Mouse (Mus musculus) spleen, embryonic (tissue): ENCODE results near the gene Mcts2.

Source experiments
- CTCF ChIA-PET: fragments of 350-600 bp; sonication (Branson Sonifier 250); formaldehyde crosslinking; loops from one replicate; lab custom pipeline; 2022; lab: Charles Lee

Mcts2 gene

DNA sequence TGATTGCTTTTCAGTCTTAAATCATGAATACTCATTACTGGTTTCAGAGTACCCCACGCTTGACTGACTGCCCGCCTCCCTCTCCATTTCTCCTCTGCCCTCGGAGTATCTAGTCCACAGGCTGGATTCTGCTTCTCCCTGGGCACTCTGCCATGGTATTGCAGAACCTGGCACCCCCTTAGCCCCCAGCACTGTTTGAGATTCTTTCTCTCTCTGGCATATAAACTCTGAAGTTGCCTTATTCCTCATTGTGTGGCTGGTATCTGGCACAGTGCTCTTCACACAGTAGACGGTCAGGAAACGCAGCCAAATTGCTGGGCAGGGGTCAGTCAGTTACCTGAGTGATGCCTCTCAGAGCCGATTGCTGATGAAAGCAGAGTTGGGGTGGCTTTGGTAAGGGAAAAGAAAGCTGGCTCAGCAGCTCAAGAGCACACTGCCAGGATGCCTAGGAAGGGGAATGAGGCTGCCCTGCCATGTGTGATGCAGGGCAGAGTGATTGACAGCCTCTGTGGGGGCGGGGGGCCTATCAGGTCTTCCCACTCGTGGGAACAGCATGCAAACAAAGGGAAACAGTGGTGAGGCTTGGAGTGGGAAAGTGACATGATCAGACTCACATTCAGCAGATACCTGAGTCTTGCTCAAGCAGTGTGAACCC, 7.0 kb upstream of the Mcts2 start:
- CTCF ChIA-PET = interaction anchor here (1.0 kb wide), 1 partner anchor 17 kb away, joined by 3 read pairs; no protein-coding TSS in a partner anchor

DNA sequence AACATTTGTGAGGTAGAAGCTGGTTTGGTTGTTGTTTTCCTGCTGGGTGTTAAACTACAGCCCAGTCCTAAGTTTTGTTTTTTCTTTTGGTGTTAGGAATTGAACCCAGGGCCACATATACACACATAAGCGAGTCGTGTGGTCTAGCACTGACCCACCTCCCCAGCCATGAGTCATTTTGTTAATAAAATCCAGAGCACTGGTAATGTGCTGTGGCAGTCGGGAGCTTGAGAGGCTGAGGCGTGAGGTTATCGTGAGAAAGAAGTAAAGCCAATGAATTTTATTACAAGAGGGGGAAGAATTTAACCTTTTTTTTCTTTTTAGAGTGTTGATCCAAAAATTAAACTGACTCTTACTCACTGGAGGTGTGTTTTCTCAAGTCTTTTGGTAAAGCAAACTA, 3.7 kb upstream of the Mcts2 start:
- CTCF ChIA-PET = no interaction called here

DNA sequence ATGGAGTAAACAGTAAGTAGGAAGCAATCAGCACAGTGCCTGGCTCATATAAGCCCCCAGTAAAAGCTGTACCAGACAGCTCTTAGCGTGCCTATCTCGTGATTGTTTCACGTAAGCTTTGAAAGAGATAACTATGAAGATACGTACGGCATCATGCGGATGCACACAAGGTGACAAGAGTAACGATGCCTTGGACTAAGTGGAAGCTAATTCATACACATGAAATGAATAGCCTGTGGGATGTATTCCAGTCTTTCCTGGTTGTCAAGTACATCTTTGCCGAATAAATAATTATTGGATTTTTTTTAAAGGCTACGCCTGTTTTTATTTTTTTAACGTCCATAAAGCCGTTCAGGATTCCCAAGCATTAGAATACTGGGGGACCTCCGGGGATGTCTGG, 436 bp upstream of the Mcts2 start:
- CTCF ChIA-PET = interaction anchor here (0.6 kb wide), 1 partner anchor 193 kb away, joined by 5 read pairs; no protein-coding TSS in a partner anchor

DNA sequence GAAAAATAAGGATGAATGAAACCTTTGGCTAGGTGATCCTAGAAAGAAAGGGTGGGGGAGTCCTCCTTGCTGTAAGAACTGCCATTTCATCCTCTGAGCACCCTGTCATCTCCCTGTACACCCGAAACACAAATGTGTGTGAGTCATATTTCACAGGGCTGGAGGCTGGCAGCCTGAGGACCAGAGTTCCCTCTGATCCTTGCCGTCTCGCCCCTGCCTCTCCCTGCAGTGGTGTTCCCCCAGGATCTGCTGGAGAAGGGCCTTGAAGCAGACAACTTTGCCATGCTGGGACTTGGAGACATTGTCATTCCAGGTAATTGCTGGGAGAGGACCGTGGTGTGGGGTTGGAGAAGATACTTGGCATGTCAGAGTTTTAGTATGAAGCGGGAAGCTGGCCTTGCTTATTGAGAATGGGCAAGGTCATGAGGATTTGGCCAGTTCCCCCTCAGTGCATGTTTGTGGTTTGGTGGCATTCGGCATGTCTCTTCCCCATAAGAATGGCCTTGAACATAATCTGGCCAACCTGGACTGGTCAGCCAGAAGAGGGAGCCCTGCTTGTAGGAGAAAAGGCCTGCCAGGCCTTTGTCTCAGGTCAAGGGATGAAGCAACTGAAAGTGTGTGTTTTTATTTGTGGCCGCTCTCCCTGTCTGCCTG, 4.9 kb downstream of the Mcts2 start:
- CTCF ChIA-PET = interaction anchor here (0.5 to 1.0 kb wide), 2 partner anchors 64 to 133 kb away, joined by 3 to 13 read pairs; no protein-coding TSS in a partner anchor

DNA sequence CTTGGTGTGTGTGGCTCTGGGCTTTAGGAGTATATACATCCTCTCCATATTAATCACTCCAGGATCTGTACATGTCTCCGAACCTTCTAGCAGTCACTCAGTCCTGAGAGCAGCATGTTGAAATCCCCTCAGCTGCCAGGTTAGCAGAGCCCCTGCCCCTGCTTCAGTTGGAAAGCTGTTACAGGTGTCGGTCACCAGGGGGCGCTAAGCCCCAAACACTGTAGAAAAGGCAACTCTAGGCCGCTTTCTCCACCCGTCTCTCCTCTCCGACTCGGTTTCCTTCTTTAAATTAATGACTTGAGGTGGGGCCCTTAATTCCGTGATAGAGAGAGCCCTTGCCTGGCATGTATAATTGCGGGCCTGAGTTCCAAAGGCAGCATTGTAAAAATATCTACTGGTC, 6.4 kb downstream of the Mcts2 start:
- CTCF ChIA-PET = interaction anchor here (0.6 to 1.7 kb wide), 3 partner anchors 11 to 140 kb away, joined by 3 to 6 read pairs (median 4); no protein-coding TSS in a partner anchor

DNA sequence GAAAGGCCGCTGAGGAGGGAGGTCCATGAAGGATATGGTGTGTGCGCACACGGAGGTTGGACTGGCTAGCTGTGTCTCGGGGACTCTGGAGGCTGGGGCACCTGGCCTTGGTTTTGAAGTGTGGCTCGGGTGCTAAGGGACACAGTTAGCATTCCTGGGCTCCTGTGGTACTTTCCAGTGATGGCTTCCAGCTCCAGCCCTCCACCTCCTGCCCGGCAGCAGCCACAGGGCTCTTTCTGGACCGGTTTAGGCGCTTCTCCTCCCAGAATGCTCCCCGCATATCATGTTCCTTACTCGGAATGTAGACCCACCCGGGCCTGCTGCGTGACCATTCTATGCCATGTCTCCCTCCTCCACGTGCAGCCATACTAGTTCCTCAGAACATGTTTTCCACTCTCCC, 6.9 kb downstream of the Mcts2 start:
- CTCF ChIA-PET = interaction anchor here (0.6 to 1.7 kb wide), 3 partner anchors 12 to 140 kb away, joined by 3 to 6 read pairs (median 4); no protein-coding TSS in a partner anchor

DNA sequence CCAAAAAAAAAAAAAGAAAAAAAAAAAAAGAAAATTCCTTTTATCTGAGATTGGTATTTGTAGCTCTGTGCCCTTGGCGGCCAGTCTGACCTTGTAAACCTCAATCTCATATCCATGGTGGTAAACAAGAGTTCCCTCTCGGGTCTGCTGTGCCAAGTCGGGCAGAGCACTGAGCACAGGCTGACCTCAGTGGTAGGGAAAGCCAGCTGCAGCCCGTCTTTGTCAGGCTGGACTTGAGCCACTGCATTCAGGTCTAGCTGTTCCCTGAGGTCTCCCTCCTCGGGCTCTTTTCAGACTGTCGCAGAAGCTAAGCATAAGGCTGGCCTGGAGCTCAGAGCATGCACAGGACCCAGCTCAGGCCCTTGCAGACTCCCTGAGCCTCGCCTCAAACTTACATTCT, 7.9 kb downstream of the Mcts2 start:
- CTCF ChIA-PET = interaction anchor here (1.7 kb wide), 1 partner anchor 13 kb away, joined by 4 read pairs; no protein-coding TSS in a partner anchor

DNA sequence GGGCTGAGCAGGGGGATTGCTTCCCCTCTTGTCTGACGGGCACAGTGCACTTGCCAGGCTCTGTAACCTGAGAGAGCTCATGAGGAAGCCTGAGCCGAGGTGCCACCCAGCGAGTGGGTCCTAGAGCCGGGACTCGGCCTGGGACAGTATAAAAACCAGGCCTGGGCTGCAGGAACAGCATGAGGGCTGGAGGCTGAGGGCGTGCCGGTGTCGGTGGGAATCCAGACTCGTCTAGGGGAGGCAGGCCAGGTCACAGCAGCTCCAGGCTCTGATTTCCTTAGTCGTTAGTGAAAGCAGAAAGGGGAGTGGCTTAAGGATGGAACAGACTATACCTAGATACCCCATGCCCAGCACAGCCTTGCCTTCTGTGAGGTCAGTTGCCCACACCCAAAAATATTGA, 9.2 kb downstream of the Mcts2 start:
- CTCF ChIA-PET = interaction anchor here (0.5 to 1.3 kb wide), 4 partner anchors 16 to 130 kb away, joined by 3 to 10 read pairs (median 4); no protein-coding TSS in a partner anchor

DNA sequence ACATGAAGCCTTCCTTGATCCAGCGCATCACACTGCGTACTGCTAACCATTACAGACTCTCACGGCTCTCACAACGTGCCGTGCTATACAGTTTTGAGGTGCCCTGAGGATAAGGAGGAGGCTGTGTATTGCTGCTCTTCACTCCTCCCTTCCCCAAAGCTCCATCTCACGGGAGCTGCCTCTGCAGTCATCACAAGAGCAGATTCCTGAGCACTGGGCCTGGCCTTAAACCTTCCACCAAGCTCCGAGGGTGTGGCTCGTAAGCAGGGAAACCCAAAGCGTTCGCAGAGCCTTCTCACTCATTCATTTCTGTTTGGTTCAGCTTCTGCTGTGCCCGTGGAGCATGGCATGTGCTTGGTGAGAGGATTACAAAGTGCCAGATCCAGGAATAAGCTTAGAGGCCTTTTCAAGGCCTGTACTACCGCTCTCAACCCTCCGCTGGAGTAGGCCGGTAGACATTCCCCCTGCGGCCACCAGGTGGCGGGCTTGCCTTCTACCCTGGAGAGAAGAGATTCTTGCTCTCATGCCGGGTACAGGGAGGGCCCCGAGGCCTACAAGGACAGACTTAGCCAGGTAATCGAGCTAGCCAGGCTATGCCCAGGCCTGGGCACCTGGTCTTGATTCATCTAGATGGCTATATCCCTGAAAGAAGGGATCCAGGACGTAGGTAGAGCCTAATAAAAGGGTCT, 9.8 kb downstream of the Mcts2 start:
- CTCF ChIA-PET = interaction anchor here (0.5 to 1.3 kb wide), 6 partner anchors 16 to 147 kb away, joined by 3 to 10 read pairs (median 4); no protein-coding TSS in a partner anchor

DNA sequence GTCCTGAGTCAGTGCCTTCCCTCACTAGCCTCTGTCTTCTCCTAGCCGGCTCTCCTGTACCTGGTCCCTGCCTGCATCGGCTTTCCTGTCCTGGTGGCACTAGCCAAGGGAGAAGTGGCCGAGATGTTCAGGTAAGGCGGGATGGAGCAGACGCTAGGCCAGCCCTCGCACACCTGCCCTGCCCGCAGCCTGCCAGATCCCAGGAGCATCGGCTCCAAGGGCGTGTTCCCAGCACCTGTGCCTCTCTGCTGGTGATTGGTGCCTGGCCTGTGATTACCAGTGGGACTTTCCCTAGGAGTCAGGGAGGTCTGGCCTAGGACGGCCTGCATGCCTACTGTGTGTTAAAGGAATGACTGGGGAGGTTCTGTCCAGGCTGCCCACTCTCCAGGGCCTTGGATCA, 13.3 kb downstream of the Mcts2 start:
- CTCF ChIA-PET = interaction anchor here (0.6 kb wide), 1 partner anchor 130 kb away, joined by 12 read pairs; no protein-coding TSS in a partner anchor

DNA sequence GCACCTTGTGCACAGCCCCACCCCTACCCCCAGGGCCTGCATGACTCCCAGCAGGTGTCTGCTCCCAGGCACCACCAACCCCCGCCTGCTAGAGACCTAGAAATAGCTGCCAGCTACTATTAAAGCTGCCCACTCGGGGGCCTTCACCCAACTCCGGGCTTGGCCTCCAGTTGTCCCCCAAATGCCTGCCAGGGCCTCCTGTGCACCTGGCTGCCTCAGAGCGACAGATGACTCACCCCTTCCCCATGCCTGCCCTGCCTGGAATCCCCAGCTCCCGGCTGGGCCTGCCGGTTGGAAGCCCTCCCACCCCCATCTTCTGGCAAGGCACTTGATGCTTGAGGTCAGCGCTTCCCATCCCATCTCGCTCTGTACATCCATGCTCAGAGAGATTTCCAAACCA, 13.9 kb downstream of the Mcts2 start:
- CTCF ChIA-PET = no interaction called here

DNA sequence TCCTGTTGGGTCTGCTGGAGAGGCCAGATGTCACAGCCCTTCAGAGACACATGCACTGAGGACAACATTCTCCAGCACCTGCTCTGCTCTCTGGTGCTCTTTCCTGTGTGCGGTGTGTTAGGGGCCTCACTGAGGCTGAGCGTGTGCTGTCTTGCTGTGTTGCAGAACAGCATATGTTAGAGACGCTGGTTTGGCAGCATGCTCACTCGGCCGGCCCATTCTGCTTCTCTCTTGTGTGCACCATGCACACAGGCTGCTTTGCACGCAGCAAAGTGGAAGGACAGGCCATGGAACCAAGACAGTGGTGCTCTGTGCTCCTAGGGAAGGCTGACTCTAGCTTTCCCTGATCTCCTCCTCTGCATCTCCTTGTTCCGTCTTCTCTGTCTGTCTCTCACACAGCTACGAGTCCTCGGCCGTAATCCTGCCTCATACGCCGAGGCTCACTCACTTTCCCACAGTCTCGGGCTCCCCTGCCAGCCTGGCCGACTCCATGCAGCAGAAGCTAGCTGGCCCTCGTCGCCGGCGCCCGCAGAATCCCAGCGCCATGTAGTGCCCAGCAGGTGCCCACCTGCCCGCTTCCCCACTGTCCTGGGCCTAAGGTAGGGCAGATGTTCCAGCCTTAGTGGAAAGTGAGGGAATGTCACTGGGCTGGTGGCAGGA, 16.9 kb downstream of the Mcts2 start:
- CTCF ChIA-PET = no interaction called here

DNA sequence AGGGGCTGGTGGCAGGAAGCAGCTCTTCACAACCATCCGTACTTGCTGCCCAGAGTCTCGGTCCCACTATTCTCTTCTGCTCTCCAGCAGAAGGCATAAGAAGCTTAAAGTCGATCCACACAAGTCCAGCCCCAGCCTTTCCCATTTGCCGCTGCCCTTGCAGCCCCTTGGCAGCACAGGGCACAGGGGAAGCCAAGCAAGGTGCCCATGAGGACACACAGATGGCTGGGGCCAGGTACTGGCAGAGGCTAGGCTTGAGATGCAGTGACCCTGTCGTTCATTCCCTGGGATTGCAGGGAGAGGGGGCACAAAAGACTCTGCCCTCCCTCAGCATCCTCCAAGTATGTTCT, 17.4 kb downstream of the Mcts2 start:
- CTCF ChIA-PET = no interaction called here

DNA sequence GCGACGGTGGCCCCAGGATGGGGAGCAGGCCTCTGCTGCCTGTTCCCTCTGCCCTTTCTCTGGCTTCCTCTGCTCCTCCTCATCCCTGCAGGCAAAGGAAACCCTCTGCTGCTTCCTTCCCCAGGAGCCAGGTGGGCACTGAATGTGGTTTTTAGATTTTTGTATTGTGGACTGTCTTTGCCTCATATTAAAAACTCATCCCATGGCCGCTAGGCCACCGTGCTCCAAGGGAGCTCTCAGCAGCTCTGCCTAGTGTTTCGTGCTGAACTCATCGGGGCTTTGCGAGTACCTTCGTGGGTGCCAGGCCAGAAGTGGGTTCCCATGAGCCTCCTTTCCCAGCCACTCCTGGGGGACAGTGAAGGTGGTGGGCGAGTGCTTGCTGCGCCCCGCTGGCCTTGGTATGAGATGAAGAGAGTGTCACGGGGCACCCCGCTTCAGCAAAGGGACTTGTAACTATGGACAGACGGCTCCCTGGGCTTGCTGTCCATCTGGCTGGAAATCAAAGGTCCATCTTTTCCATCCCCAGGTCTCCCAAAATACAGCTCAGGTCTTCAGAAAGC, 18.1 kb downstream of the Mcts2 start:
- CTCF ChIA-PET = no interaction called here

DNA sequence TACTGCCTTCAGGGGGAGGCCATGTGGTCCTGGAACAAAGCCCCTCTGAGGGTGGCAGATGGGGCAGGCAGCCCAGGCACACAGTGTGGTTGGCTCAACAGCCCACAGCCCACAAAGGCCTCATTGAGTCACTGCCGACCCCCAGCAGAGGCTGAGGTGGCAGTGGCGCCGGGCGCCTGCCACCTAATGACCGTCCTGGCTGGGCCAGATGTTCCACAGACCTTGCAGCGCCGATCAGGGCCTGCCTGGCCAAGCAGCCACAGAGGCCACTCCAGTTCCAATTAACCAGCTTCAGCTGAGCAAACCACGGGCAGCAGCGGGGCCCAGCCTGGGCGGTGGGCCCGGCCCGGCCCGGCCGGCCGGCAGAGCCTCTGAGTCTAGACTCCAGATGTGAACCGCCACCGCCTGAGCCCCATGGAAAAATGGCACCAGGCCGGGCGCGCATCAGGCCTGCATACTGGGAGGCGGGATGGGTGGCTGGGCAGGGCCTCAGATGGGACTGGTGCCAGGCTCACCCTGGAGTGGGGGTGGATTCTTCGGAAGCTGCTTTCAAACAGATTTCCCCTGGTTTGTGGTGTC, 19.2 kb downstream of the Mcts2 start:
- CTCF ChIA-PET = no interaction called here

DNA sequence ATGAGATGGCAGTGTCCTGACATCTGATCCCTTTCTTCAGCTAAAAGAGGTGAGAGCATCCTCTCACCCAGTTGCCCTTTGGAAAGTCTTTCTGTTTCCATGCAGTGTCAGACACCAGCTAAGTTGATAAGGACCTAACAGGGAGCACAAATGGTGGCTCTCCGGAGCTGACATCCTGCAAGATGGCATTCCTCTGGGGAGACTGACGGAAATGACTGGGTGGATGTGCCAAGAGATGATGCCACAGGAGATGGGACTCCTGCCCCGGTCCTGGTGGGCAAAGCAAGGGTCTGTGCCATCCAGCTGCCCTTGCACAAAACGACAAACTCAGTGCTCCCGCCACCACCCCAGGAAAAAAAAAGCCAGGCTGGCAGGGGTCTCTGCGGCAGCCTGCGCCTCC, 20.4 kb downstream of the Mcts2 start:
- CTCF ChIA-PET = interaction anchor here (0.6 kb wide), 1 partner anchor 12 kb away, joined by 3 read pairs; no protein-coding TSS in a partner anchor

DNA sequence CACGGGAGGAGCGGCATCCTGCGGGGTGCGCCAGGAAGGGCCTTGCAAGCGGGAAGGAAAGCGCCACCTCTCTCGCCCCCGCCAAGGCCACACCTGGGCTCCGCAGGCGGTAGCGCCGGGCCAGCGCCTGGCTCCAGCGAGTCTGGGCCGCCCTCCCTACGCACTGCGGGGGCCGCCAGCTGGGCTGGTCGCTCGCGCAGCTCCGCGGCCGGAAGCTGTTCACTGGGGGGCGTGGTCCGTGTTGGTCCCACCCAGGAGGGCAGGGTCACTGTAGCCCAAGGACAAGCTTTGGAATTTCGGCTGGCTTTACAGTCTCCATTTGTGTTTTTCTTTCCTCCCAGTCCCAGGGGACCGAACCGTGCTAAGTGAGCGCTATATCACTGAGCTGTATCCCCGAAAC, 20.8 kb downstream of the Mcts2 start:
- CTCF ChIA-PET = no interaction called here

DNA sequence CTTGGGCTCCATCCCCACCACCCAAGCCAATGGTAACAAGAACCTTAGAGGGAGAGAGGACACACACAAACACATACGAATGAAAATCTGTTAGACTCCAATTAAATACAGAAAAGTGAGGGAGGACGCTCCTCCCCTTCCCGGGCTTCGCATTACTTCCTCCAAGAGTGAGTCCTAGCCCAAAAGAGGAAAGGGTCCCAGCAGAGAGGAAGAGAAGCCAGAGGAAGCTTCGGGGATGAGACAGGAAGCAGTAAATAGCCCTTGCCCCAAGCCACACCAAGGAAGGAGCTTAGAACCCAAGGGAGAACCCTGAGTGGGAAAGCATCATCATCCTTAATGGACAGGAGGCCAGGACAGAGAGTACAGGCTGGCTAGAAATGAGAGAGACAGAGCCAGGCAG, 22.2 kb downstream of the Mcts2 start:
- CTCF ChIA-PET = no interaction called here

DNA sequence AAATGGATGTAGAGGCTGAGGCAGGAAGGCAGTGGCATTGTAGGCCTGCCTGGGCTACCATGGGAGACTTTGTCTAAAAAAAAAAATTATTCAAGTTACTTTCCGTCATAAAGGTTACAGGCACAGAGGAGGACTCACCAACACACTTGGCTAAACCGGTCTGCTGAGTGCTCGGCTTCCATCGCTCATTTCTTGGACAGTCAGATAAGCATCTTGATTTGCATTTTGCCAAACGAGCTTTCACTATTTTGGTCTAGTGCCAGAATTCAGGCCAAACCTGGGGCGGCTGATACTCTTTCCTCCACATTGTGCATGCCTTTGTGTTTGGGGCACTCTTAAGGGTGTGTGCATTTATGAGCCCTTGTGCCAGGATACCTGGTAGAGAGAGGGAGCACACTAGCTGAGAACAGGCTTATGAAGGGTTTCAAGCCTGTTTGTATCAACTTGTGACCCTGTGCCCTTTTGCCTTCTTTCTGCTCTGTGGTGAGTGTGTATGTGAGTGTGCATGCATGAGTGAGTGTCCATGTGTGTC, 29.5 kb downstream of the Mcts2 start:
- CTCF ChIA-PET = no interaction called here

DNA sequence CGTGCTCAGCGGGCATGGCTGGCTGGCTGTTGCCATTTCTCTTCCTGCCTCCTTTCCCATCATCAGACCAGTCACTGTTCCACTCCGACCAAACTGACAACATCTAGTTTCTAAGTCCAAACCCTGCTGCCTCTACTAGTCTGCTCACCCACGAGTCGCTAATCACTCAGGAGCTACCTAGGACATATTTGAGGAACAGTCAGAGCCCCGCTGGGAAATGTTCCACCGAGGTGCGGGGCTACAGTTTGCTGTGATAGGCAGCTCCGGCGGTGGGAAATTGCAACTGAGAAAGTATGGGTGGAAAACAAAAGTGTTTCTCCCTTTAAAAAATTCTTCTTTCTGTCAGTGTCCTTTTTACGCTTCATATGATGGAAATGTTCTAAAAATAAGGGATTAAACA, 30.8 kb downstream of the Mcts2 start:
- CTCF ChIA-PET = no interaction called here

DNA sequence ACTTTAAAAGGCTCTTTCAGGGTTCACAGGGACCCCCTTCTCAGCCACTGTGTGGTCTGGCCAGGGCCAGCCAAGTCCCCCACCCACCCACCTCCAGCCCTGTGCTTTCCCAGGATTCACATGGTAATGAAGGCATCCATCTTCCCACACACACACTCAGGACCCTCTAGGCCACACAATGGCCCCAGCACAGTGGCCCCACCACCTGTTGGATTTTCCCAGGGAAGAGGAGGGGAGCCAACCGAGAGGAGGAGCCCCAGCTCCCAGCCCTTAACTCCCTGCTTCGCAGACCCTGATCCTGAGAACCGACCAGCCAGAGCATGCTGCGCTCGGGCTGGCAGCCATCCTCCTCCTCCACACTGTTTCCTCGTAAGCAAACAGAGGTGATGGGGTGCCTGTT, 31.2 kb downstream of the Mcts2 start:
- CTCF ChIA-PET = no interaction called here
